ENCODE assay signal across 8 mouse cellular contexts in the genomic region with DNA sequence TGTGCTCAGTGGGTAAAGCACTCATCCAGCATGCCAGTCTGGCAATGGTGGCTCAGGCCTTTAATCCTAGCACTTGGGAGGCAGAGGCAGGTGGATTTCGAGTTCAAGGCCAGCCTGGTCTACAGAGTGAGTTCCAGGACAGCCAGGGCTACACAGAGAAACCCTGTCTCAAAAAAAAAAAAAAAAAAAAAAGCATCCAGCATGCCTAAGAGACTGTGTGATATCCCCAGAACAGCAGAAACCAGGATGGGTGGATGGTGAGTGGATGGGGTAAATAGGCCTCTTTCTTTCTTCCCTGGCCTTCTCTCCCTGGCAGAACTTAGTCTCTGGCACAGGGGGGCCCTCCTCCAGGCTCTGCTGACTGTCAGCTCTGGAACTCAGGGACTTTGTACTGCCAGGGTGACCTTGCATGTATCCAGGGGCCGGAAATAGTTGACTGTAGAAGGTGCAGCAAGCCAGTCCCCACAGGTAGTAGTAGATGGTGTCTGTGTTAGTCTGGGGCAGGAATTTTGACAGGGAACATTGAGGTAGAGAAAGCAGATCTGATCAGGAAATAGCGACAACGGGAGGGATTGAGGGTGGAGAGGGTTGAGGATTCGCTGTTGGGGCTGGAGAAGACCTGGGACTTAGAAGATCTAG. TPM values are rescaled to one million over a fixed set of nuclear protein-coding genes. Genes with fewer than 3 reads are reported as not detected.
DNase-seq lines count a peak whose midpoint lies in the region; ATAC-seq and TF ChIP-seq lines count a peak whose summit lies in the region.

No protein-coding gene starts in this region.

- peaks cover 7% of the 10 kb centered on the region; the same call in 1 of the 2 replicates for H3K4me1 ChIP-seq in lung, postnatal 0 days (ENCODE audit: insufficient read depth, low read depth, low read length)
- 0 out of 2 replicates have a peak, but pooled peaks cover 5% of the 10 kb centered on the region for H3K4me1 ChIP-seq in embryonic facial prominence, embryonic 14.5 days (ENCODE audit: control insufficient read depth, insufficient read depth, low read length)
- 0 out of 2 replicates have a peak, but pooled peaks cover 11% of the 10 kb centered on the region for H3K4me1 ChIP-seq in hindbrain, embryonic 14.5 days (replicated peaks; ENCODE audit: control insufficient read depth, insufficient read depth, low read length)
- H3K4me1 ChIP-seq in liver, embryonic 11.5 days (replicated peaks; ENCODE audit: control insufficient read depth, insufficient read depth, low read length) = peaks cover 25% of the 10 kb centered on the region

- H3K36me3 ChIP-seq in lung, postnatal 0 days (ENCODE audit: insufficient read depth, low read length) = peaks cover 8% of the 10 kb centered on the region
- peaks cover 36% of the 10 kb centered on the region for H3K36me3 ChIP-seq in embryonic facial prominence, embryonic 14.5 days (ENCODE audit: control insufficient read depth, insufficient read depth, low read length)
- no peaks in the 10 kb centered on the region for H3K36me3 ChIP-seq in hindbrain, embryonic 14.5 days (replicated peaks; ENCODE audit: control insufficient read depth, insufficient read depth)
- peaks cover 20% of the 10 kb centered on the region for H3K36me3 ChIP-seq in liver, embryonic 11.5 days (ENCODE audit: control insufficient read depth, insufficient read depth, low read length)

- intact Hi-C loops in left cerebral cortex, postnatal 10 days (cut with DNase I) = loop anchor here (5.0 kb wide), 1 partner anchor 71 kb away; no protein-coding TSS in a partner anchor

- TF ChIP-seq EP300 in lung, postnatal 0 days (IDR thresholded peaks at IDR 0.05) = no peak

- H3K4me3 ChIP-seq in lung, postnatal 0 days (ENCODE audit: low read depth, low read length) = peak overlapping the region; percentile 62
- H3K4me3 ChIP-seq in embryonic facial prominence, embryonic 14.5 days (ENCODE audit: low read depth, low read length) = peak overlapping the region; percentile 52
- H3K4me3 ChIP-seq in hindbrain, embryonic 14.5 days (replicated peaks; ENCODE audit: low read length) = peak overlapping the region; percentile 39
- H3K4me3 ChIP-seq in liver, embryonic 11.5 days (ENCODE audit: low read depth, low read length) = peak overlapping the region; percentile 79

- 0 out of 2 replicates have a peak, but pooled peaks have one; percentile 1 for ATAC-seq in lung, postnatal 0 days
- no peak for ATAC-seq in embryonic facial prominence, embryonic 14.5 days (ENCODE audit: low read depth)
- no peak for ATAC-seq in hindbrain, embryonic 14.5 days (ENCODE audit: low FRiP score)
- ATAC-seq in liver, embryonic 11.5 days (replicated peaks; ENCODE audit: low FRiP score) = peak; percentile 24; the same call in 1 of the 2 replicates

- peak overlapping the region; percentile 67 for H3K4me2 ChIP-seq in lung, postnatal 0 days (replicated peaks; ENCODE audit: low read depth, low read length)
- peak overlapping the region; percentile 73 for H3K4me2 ChIP-seq in embryonic facial prominence, embryonic 14.5 days (ENCODE audit: low read depth, low read length)
- peak overlapping the region; percentile 71 for H3K4me2 ChIP-seq in hindbrain, embryonic 14.5 days (replicated peaks)
- H3K4me2 ChIP-seq in liver, embryonic 11.5 days = peak overlapping the region; percentile 93

- 20% methylated on average over 5 of the region's 5 CpGs for WGBS in lung, postnatal 0 days
- WGBS in embryonic facial prominence, embryonic 14.5 days = 21% methylated on average over 5 of the region's 5 CpGs
- whole genome bisulfite sequencing in hindbrain, embryonic 14.5 days = 29% methylated on average over 5 of the region's 5 CpGs
- 11% methylated on average over 5 of the region's 5 CpGs for WGBS in liver, embryonic 11.5 days

- H3K9me3 ChIP-seq in lung, postnatal 0 days (ENCODE audit: low read length) = no peaks in the 10 kb centered on the region
- no peaks in the 10 kb centered on the region for H3K9me3 ChIP-seq in embryonic facial prominence, embryonic 14.5 days (ENCODE audit: control insufficient read depth, low read length)
- H3K9me3 ChIP-seq in hindbrain, embryonic 14.5 days (ENCODE audit: control insufficient read depth, low read length) = no peaks in the 10 kb centered on the region
- no peaks in the 10 kb centered on the region for H3K9me3 ChIP-seq in liver, embryonic 11.5 days (ENCODE audit: control insufficient read depth, low read length)

- H3K9ac ChIP-seq in lung, postnatal 0 days (replicated peaks; ENCODE audit: low read depth) = peak overlapping the region; percentile 64
- peak overlapping the region; percentile 74 for H3K9ac ChIP-seq in embryonic facial prominence, embryonic 14.5 days (ENCODE audit: low read depth, low read length)
- peak overlapping the region; percentile 62 for H3K9ac ChIP-seq in hindbrain, embryonic 14.5 days
- H3K9ac ChIP-seq in liver, embryonic 11.5 days (ENCODE audit: low read depth, low read length) = peak overlapping the region; percentile 88

- H3K27me3 ChIP-seq in lung, postnatal 0 days (replicated peaks; ENCODE audit: insufficient read depth, low read length) = no peaks in the 10 kb centered on the region
- no peaks in the 10 kb centered on the region for H3K27me3 ChIP-seq in embryonic facial prominence, embryonic 14.5 days (replicated peaks; ENCODE audit: control insufficient read depth, insufficient read depth, low read length)
- no peaks in the 10 kb centered on the region for H3K27me3 ChIP-seq in hindbrain, embryonic 14.5 days (ENCODE audit: control insufficient read depth, insufficient read depth, low read length)
- no peaks in the 10 kb centered on the region for H3K27me3 ChIP-seq in liver, embryonic 11.5 days (replicated peaks; ENCODE audit: control insufficient read depth, insufficient read depth, low read length)

- peak overlapping the region; percentile 87 for H3K27ac ChIP-seq in lung, postnatal 0 days (ENCODE audit: low read length)
- H3K27ac ChIP-seq in embryonic facial prominence, embryonic 14.5 days (replicated peaks; ENCODE audit: low read depth, low read length) = peak overlapping the region; percentile 91
- no peak overlapping the region for H3K27ac ChIP-seq in hindbrain, embryonic 14.5 days
- peak overlapping the region; percentile 94 for H3K27ac ChIP-seq in liver, embryonic 11.5 days (ENCODE audit: low read depth, low read length)

- peak; percentile 35 for DNase-seq in lung, postnatal 0 days (ENCODE audit: low spot score)
- DNase-seq in lung, postnatal 14 days = no peak
- no peak for DNase-seq in embryonic facial prominence, embryonic 14.5 days (ENCODE audit: low spot score)
- DNase-seq in hindbrain, embryonic 14.5 days (ENCODE audit: low spot score) = no peak
- DNase-seq in liver, embryonic 11.5 days (ENCODE audit: low spot score) = peak; percentile 54
- DNase-seq in yolk sac, embryonic 10.5 days (ENCODE audit: low spot score) = peak; percentile 76
- DNase-seq in spleen, postnatal 10 days (ENCODE audit: low spot score in 2 of 2) = no peak
- DNase-seq in left cerebral cortex, postnatal 10 days (ENCODE audit: extremely low spot score in 1 of 2, low spot score in 2 of 2) = no peak

- TF ChIP-seq CTCF in lung, postnatal 0 days (IDR thresholded peaks at IDR 0.05) = no peak

RNA-seq across cellular contexts. Expression of gene Ticam1, which starts 0.6 kb away (rescaled TPM):
- polyA plus RNA-seq in lung, postnatal 0 days (2015; fragmentation: Nextera tagmentation; extraction: Ambion mirVana) = 3.5 and 4.1 TPM in 2 replicates
- polyA plus RNA-seq in embryonic facial prominence, embryonic 14.5 days (2014; fragmentation: Nextera tagmentation; extraction: Ambion mirVana) = 6.9 and 8.1 TPM in 2 replicates
- polyA plus RNA-seq in hindbrain, embryonic 14.5 days (2014; fragmentation: Nextera tagmentation; extraction: Ambion mirVana) = 1.4 and 1.5 TPM in 2 replicates
- 5.8 and 6.2 TPM in 2 replicates for polyA plus RNA-seq in liver, embryonic 11.5 days (2014; fragmentation: Nextera tagmentation; extraction: Ambion mirVana)
- 1 to 10 TPM; 4.0 to 4.2 TPM for total RNA-seq in left cerebral cortex, postnatal 10 days (2021)

RNA-seq across cellular contexts. Expression of gene Plin3, which starts 16.7 kb away (rescaled TPM):
- polyA plus RNA-seq in lung, postnatal 0 days (2015; fragmentation: Nextera tagmentation; extraction: Ambion mirVana) = 95.3 and 99.3 TPM in 2 replicates
- polyA plus RNA-seq in embryonic facial prominence, embryonic 14.5 days (2014; fragmentation: Nextera tagmentation; extraction: Ambion mirVana) = 76.9 and 88.4 TPM in 2 replicates
- polyA plus RNA-seq in hindbrain, embryonic 14.5 days (2014; fragmentation: Nextera tagmentation; extraction: Ambion mirVana) = 13.9 and 16.4 TPM in 2 replicates
- polyA plus RNA-seq in liver, embryonic 11.5 days (2014; fragmentation: Nextera tagmentation; extraction: Ambion mirVana) = 48.4 and 53.7 TPM in 2 replicates
- 1 to 10 TPM; 3.8 to 5.4 TPM for total RNA-seq in left cerebral cortex, postnatal 10 days (2021)

RNA-seq across cellular contexts. Expression of gene Fem1a, which starts 19.4 kb away (rescaled TPM):
- 8.2 and 8.4 TPM in 2 replicates for polyA plus RNA-seq in lung, postnatal 0 days (2015; fragmentation: Nextera tagmentation; extraction: Ambion mirVana)
- 19.6 and 20.5 TPM in 2 replicates for polyA plus RNA-seq in embryonic facial prominence, embryonic 14.5 days (2014; fragmentation: Nextera tagmentation; extraction: Ambion mirVana)
- 21.0 and 21.8 TPM in 2 replicates for polyA plus RNA-seq in hindbrain, embryonic 14.5 days (2014; fragmentation: Nextera tagmentation; extraction: Ambion mirVana)
- 14.0 and 15.0 TPM in 2 replicates for polyA plus RNA-seq in liver, embryonic 11.5 days (2014; fragmentation: Nextera tagmentation; extraction: Ambion mirVana)
- total RNA-seq in left cerebral cortex, postnatal 10 days (2021) = 10 to 100 TPM; 45.4 TPM

RNA-seq across cellular contexts. Expression of gene Arrdc5, which starts 24.1 kb away (rescaled TPM):
- polyA plus RNA-seq in lung, postnatal 0 days (2015; fragmentation: Nextera tagmentation; extraction: Ambion mirVana) = not detected in 2 replicates
- not detected in 2 replicates for polyA plus RNA-seq in embryonic facial prominence, embryonic 14.5 days (2014; fragmentation: Nextera tagmentation; extraction: Ambion mirVana)
- polyA plus RNA-seq in hindbrain, embryonic 14.5 days (2014; fragmentation: Nextera tagmentation; extraction: Ambion mirVana) = not detected in 2 replicates
- polyA plus RNA-seq in liver, embryonic 11.5 days (2014; fragmentation: Nextera tagmentation; extraction: Ambion mirVana) = not detected in 2 replicates
- total RNA-seq in left cerebral cortex, postnatal 10 days (2021) = not detected

RNA-seq across cellular contexts. Expression of gene Uhrf1, which starts 27.2 kb away (rescaled TPM):
- 7.0 and 8.4 TPM in 2 replicates for polyA plus RNA-seq in lung, postnatal 0 days (2015; fragmentation: Nextera tagmentation; extraction: Ambion mirVana)
- polyA plus RNA-seq in embryonic facial prominence, embryonic 14.5 days (2014; fragmentation: Nextera tagmentation; extraction: Ambion mirVana) = 74.8 and 90.9 TPM in 2 replicates
- 14.1 and 15.9 TPM in 2 replicates for polyA plus RNA-seq in hindbrain, embryonic 14.5 days (2014; fragmentation: Nextera tagmentation; extraction: Ambion mirVana)
- 172 and 182 TPM in 2 replicates for polyA plus RNA-seq in liver, embryonic 11.5 days (2014; fragmentation: Nextera tagmentation; extraction: Ambion mirVana)
- 1 to 10 TPM; 4.2 to 5.6 TPM for total RNA-seq in left cerebral cortex, postnatal 10 days (2021)

Comparison
In these comparisons a context has a peak if more than half of its experiments do, and no peak if none do; other contexts are left out.
1. DNase-seq: peak in lung, postnatal 0 days (single experiment), liver, embryonic 11.5 days (single experiment) and yolk sac, embryonic 10.5 days (single experiment); none in lung, postnatal 14 days (single experiment), embryonic facial prominence, embryonic 14.5 days (single experiment), hindbrain, embryonic 14.5 days (single experiment), spleen, postnatal 10 days (0 of 2) and left cerebral cortex, postnatal 10 days (0 of 2).
2. ATAC-seq: peak in lung, postnatal 0 days (single experiment) and liver, embryonic 11.5 days (single experiment); none in embryonic facial prominence, embryonic 14.5 days (single experiment) and hindbrain, embryonic 14.5 days (single experiment).
3. Peak in every context shown above with its lines, with median percentiles within 50 percentile points of each other: H3K4me2 ChIP-seq, H3K4me3 ChIP-seq and H3K9ac ChIP-seq.